Comparison of ENCODE assay signal across 16 mouse cellular contexts in genomic region chr15:84706983-84707619, GRCm38 (mm10). TPM values are rescaled to one million over a fixed set of nuclear protein-coding genes. Genes with fewer than 3 reads are reported as not detected.
"Had no signal": no experiment of that assay in that cellular context is flagged by ENCODE, and none has a peak within 500 bp of the region (broad histone marks: within the 10 kb centered on the region; RNA-seq: fewer than 3 reads in every experiment).

No protein-coding gene starts in this region.

- H3K4me2 ChIP-seq: hindbrain, embryonic 14.5 days; kidney, embryonic 15.5 days; limb, embryonic 13.5 days; neural tube, embryonic 13.5 days had no signal

- H3K27me3 ChIP-seq: kidney, embryonic 15.5 days; limb, embryonic 13.5 days had no signal

- H3K9ac ChIP-seq: hindbrain, embryonic 14.5 days; kidney, embryonic 15.5 days; limb, embryonic 13.5 days; neural tube, embryonic 13.5 days had no signal

- H3K9me3 ChIP-seq: kidney, embryonic 15.5 days; limb, embryonic 13.5 days; midbrain, embryonic 10.5 days; neural tube, embryonic 13.5 days had no signal

- H3K4me3 ChIP-seq: kidney, embryonic 15.5 days; limb, embryonic 13.5 days; midbrain, embryonic 10.5 days; neural tube, embryonic 13.5 days had no signal

- H3K4me1 ChIP-seq: limb, embryonic 13.5 days; midbrain, embryonic 10.5 days; neural tube, embryonic 13.5 days had no signal

- H3K27ac ChIP-seq: hindbrain, embryonic 14.5 days; kidney, embryonic 15.5 days; limb, embryonic 13.5 days; midbrain, embryonic 10.5 days; neural tube, embryonic 13.5 days had no signal

- DNase-seq: kidney, adult 18-20 months; kidney, postnatal 25 days; layer of hippocampus, postnatal 36 days; lung, adult 2 months; lung, postnatal 36 days; right cerebral cortex, postnatal 14 days; thymus, adult 18-20 months; thymus, postnatal 14 days had no signal

- H3K36me3 ChIP-seq: neural tube, embryonic 13.5 days had no signal

- ATAC-seq: lung, postnatal 0 days; midbrain, embryonic 16.5 days had no signal

RNA-seq across cellular contexts. Expression of gene Arhgap8, which starts 12.8 kb away (rescaled TPM):
- total RNA-seq: megakaryocyte progenitor cell, adult 5-6 weeks had no signal
